Mouse (Mus musculus) ZHBTc4 (cell line): ENCODE results near the gene Vipas39.

Experiments
- DNase-seq: peaks from one replicate; pipeline ENCODE4 v3.0.0-alpha.2; 2011; ENCODE audit warnings: low read depth, low spot score

The Vipas39 gene

GRCm38 (mm10) chr12:87196310-87196709 lies 69.7 kb downstream of the Vipas39 start:
- no peak for DNase-seq

GRCm38 (mm10) chr12:87195069-87195468 lies 71.0 kb downstream of the Vipas39 start:
- no peak for DNase-seq

DNA sequence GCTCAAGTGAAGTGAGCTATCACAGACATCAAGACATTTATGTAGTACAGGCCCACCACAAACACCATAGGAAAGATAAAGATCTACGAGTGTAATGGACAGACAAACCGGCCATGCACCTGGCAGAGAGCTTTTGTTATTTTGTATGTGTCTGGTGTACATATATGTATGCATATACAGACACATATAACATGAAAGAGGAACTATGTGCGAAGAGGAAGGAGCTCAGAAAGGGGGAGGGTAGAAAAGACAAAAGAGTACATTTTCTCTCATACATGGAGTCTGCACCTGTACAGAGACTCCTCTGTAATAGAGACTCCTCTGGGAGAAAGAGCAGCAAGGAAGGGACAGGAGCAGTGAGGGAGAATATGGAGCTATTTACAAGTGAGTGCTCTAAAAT lies 73.0 kb downstream of the Vipas39 start:
- DNase-seq: no peak
